Mouse (Mus musculus) G1E (cell line): ENCODE results near the gene Cavin1. TPM values are rescaled to one million over a fixed set of nuclear protein-coding genes. Genes with fewer than 3 reads are reported as not detected.

Experiments used
- ATAC-seq: 2 replicates; pipeline ENCODE4 v1.8.0; 2016; ENCODE audit warnings: mild to moderate bottlenecking; ENCODE audit not compliant: insufficient number of reproducible peaks, poor library complexity, low FRiP score, severe bottlenecking; ENCODE audit errors: extremely low read depth
- DNase-seq: peaks from one replicate; pipeline ENCODE4 v3.0.0; 2012; ENCODE audit warnings: low spot score
- H3K27me3 ChIP-seq: 2 replicates; pipeline ENCODE4 v1.6.1; 2012; ENCODE audit warnings: mild to moderate bottlenecking, low read length, inconsistent platforms; ENCODE audit not compliant: insufficient read depth
- H3K36me3 ChIP-seq: replicated peaks from 2 replicates; pipeline ENCODE3; 2012; ENCODE audit warnings: mild to moderate bottlenecking, inconsistent platforms
- H3K4me1 ChIP-seq: 2 replicates; pipeline ENCODE4 v1.6.1; 2012; ENCODE audit warnings: low read depth, low read length, inconsistent platforms, mixed read lengths; ENCODE audit not compliant: insufficient read depth
- H3K4me3 ChIP-seq: 2 replicates; pipeline ENCODE4 v1.5.1; 2012; ENCODE audit warnings: low read depth, mild to moderate bottlenecking, inconsistent platforms, low read length, moderate library complexity, mixed read lengths
- H3K9me3 ChIP-seq: replicated peaks from 2 replicates; pipeline ENCODE4 v1.6.1; 2012; ENCODE audit warnings: inconsistent platforms
- CTCF ChIP-seq: IDR thresholded peaks from 2 replicates; pipeline ENCODE4 v1.5.1; 2012; ENCODE audit warnings: low read depth, low read length, inconsistent platforms, mixed read lengths
- GATA1 ChIP-seq: IDR thresholded peaks from 2 replicates; pipeline ENCODE4 v1.6.1; 2012; ENCODE audit warnings: borderline replicate concordance, low read length, inconsistent platforms, mixed read lengths
- GATA2 ChIP-seq: IDR thresholded peaks from 2 replicates; pipeline ENCODE4 v1.6.1; 2012; ENCODE audit warnings: low read depth, low read length, inconsistent platforms, borderline replicate concordance
- POLR2AphosphoS5 ChIP-seq: IDR thresholded peaks from 2 replicates; pipeline ENCODE4 v1.6.1; 2012; ENCODE audit warnings: low read depth, low read length, inconsistent platforms; ENCODE audit not compliant: insufficient replicate concordance
- TAL1 ChIP-seq: conservative IDR thresholded peaks from 2 replicates; pipeline ENCODE4 v1.6.1; 2012; ENCODE audit warnings: low read depth, low read length, inconsistent platforms, mixed read lengths
- polyA plus RNA-seq: library from polyadenylated mRNA; stranded (reverse); fragments of >175 nt; gene quantifications from 2 replicates; pipeline ENCODE4 v1.2.3, GENCODE M21; 2012
- total RNA-seq, 2 experiments: library from RNA; stranded (forward) in 1 of 2; stranded (reverse) in 1 of 2; fragments of 200-1000 nt in 1 of 2; fragments of >200 nt in 1 of 2; fragmentation: Nextera tagmentation in 1 of 2; gene quantifications; 2 replicates each; pipeline ENCODE4 v1.2.3; 2014 to 2017

Cavin1 gene
- total RNA-seq (2014; fragmentation: Nextera tagmentation) (13.1 and 15.0 TPM in 2 replicates), total RNA-seq (2017) (3.1 and 3.8 TPM in 2 replicates), polyA plus RNA-seq (37.0 and 39.4 TPM in 2 replicates)

DNA sequence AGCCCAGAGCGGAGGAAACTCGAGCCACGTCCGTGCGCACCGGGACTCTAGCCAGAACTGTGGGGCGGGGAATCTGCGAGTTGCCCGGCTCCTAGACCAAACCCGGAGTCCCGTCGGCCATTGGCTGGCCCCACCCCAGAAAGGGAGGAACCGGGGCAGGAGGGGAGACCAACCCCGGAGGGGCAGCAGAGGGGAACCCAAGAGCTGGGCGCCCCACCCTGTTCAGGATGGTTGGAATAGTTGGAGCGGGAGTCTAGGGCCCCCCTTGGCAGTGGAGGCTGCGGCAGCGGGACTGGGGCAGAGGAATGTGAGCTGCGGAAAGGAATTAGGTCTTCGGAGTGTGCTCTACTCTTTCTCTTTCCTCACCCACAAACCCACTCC, at the start of gene Cavin1:
Cavin1 (minus strand) TSS at position 331 of the 381 bp plus-strand sequence.
- TF ChIP-seq TAL1 (no peak), CTCF (no peak), POLR2AphosphoS5 (no peak)
- Histone ChIP-seq H3K27me3 (peaks cover 66% of the 10 kb centered on the region), H3K4me3 (peak within 1 kb of the TSS; percentile 76), H3K4me1 (peaks cover 37% of the 10 kb centered on the region), H3K9me3 (no peaks in the 10 kb centered on the region), H3K36me3 (no peaks in the 10 kb centered on the region)
- ATAC-seq: no peak
- DNase-seq: no peak

DNA sequence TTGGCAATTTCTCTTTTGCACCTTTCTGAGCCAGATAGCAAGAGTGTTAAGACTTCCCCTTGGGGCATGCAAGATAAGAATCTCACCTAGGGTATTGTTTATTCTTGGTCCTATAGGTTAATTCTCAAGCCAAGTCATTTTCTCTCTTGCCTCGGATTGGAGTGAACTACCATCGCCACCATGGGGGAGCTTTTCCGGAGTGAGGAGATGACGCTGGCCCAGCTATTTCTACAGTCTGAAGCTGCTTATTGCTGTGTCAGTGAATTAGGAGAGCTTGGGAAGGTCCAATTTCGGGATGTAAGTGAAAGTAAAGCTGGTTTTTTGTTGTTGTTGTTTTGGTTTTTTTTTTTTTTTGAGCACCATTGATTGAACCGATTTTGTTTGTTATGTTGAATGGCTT, 41.0 kb upstream of the Cavin1 start:
- no peak overlapping the region; the same call in 1 of the 2 replicates for H3K4me3 ChIP-seq
- peaks cover 42% of the 10 kb centered on the region for H3K36me3 ChIP-seq
- H3K27me3 ChIP-seq: no peaks in the 10 kb centered on the region
- H3K4me1 ChIP-seq: peaks cover 50% of the 10 kb centered on the region
- TF ChIP-seq POLR2AphosphoS5: no peak
- no peak for TF ChIP-seq TAL1
- no peak for TF ChIP-seq GATA1
- no peak for TF ChIP-seq CTCF
- no peak for TF ChIP-seq GATA2
- DNase-seq (no peak), ATAC-seq (no peak)
- no peaks in the 10 kb centered on the region for H3K9me3 ChIP-seq

DNA sequence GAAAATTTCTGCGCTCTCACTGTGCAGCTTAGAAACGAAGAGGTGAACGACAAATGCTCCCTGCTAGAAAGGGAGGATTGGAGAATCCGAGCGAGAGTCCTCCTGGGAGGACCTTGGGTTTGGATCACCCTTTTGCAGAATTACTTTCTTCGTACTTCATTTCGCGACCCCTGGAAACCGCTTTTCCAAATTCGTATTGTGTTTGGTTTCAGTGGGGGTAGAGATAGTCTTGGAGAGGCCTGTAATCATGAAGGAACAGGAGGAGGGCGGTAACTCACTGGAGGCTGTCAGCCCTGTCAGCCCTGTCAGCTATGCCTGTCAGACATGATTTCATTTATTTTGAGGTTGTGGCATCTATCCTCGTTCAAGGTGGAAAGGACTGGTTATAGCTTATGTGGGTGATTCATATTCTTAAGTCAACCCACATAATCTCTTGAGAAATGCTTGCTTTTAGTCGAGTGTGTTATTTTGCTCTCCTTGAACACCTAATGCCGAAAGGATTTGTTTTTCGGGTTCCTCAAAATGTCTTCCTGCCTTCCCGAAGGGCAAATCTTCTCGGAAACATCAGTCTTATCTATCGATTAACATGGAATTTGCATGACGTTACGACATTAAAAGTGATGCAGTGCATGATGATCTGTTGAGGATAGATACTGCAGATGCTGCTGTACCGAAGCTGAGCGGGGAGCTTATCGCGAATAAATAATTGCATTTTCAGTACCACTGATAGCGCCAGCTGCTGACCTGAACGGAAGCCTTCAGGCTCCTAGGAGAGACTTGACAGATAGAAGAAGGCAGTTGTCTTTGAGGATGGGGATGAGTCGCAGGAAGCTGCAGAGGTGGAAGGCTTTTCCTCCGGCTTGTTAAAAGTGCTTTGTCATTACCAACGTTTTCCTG, 39.4 kb upstream of the Cavin1 start:
- H3K4me3 ChIP-seq: peak overlapping the region; percentile 75
- peaks cover 30% of the 10 kb centered on the region for H3K36me3 ChIP-seq
- H3K27me3 ChIP-seq: 0 out of 2 replicates have a peak, but pooled peaks cover 2% of the 10 kb centered on the region
- no peak for TF ChIP-seq GATA1
- TF ChIP-seq GATA2: no peak
- no peak for TF ChIP-seq CTCF
- peak; percentile 37 for TF ChIP-seq TAL1
- TF ChIP-seq POLR2AphosphoS5: no peak
- DNase-seq: peak; percentile 49
- H3K9me3 ChIP-seq: no peaks in the 10 kb centered on the region
- ATAC-seq: peak; percentile 55
- peaks cover 48% of the 10 kb centered on the region for H3K4me1 ChIP-seq

DNA sequence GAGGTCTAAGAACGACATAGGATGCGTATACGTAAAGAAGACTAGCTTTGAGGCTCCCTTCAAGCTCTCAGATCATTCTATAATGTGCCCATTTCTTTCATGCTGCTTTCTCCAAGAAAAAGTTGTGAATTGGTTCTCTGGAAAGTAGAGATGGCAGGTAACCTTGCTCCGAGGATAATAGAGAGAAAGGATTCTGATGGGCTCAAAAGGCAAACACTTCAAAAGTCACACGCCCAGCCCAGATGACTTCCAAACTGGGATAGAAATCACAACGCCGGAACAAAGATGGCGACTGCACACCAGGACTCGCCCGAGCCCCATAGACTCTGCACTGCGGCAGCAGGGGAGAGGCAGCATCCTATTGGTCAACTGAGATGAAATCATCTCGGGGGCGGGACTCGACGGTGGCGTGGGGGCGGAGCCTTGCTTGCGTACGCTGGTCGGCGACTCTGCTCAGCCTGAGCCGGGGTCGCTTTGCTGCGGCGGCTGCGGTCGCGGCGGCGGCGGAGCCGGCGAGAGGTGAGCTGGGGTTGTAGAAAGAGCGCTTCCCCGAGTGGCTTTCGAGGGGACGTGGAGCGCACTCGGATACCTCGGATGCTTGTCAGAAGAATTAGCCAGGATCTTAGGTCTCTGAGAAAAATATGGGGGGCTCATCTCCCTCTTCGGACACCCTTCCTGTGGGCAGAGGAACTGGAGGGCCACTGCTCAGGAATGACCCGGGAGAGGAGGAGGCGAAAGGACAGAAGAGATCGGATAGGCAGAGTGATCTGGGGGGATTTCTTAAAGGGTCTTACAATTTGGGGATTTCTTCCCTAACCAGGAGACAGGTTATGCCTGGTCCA, 38.6 kb upstream of the Cavin1 start, which contains the start of gene Atp6v0a1:
Atp6v0a1 (plus strand) TSS at position 407 of the 842 bp plus-strand sequence.
- H3K4me3 ChIP-seq: peak within 1 kb of the TSS; percentile 75
- TF ChIP-seq GATA1: no peak
- no peak for TF ChIP-seq POLR2AphosphoS5
- no peak for TF ChIP-seq GATA2
- ATAC-seq: peak; percentile 88
- peaks cover 48% of the 10 kb centered on the region for H3K4me1 ChIP-seq
- peaks cover 24% of the 10 kb centered on the region for H3K36me3 ChIP-seq
- peaks cover 5% of the 10 kb centered on the region for H3K27me3 ChIP-seq
- peak; percentile 94 for DNase-seq
- no peaks in the 10 kb centered on the region for H3K9me3 ChIP-seq

DNA sequence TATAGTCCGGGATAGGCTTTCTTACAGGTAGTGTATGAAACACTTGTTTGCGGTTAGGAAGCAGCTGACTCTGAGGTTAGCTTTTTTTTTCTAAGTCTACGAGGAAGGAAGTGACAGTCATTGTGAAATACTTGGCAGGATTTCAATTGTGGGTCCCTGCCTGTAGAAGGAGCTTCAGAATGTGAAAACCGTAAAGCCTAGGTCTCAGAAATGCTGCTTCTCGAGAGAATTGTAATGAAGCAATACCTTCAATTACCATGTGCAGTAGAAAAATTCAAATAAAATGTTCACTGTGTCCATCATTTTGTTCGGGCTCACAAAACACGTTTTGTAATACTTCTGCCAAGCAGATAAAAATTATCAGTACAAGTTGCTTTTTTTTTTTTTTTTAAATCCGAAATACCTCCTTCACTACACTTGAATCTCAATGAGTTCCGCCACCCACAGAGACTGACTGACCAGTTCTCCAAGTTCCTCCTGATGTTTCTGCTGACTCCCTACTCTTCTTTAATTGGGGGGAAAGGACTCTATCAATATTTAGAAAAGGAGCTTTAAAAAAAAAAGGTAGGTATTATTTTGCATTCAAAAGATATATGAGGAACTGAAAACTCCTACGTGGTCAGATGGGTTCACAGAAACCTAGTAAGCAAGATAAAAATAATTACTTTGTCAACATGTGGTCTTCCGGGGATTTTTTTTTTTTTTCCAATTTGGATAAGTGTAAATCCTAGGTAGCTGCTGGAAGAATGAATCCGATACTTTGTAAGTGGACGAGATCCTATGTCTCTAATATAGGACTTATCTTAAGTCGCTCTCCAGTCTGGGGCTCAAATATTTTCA, 37.7 kb upstream of the Cavin1 start:
- Histone ChIP-seq H3K9me3 (no peaks in the 10 kb centered on the region), H3K27me3 (peaks cover 5% of the 10 kb centered on the region), H3K36me3 (peaks cover 16% of the 10 kb centered on the region), H3K4me3 (peak overlapping the region; percentile 75), H3K4me1 (peaks cover 43% of the 10 kb centered on the region)
- ATAC-seq (peak; percentile 31), DNase-seq (peak; percentile 26)
- TF ChIP-seq POLR2AphosphoS5: no peak
- TF ChIP-seq GATA2: no peak
- no peak for TF ChIP-seq CTCF
- TF ChIP-seq GATA1: no peak
- TF ChIP-seq TAL1: no peak
